Mouse (Mus musculus) forebrain, embryonic 12.5 days (tissue): ENCODE results near the gene Gm12253. TPM values are rescaled to one million over a fixed set of nuclear protein-coding genes. Genes with fewer than 3 reads are reported as not detected.
A peak's percentile ranks its signal among the peaks of the same experiment; 100 is the strongest.

Source experiments
- ATAC-seq: fragments of 200-750 bp; cut with Nextera tagmentation; 2 replicates; pipeline ENCODE4 v1.8.0; 2017; ENCODE audit warnings: moderate TSS enrichment; ENCODE audit not compliant: low FRiP score
- H3K27ac ChIP-seq: fragments of 300-500 bp; sonication (generic); 2 replicates; pipeline ENCODE4 v1.5.1; 2016; ENCODE audit warnings: mild to moderate bottlenecking
- H3K27me3 ChIP-seq: fragments of 300-500 bp; sonication (generic); 2 replicates; pipeline ENCODE4 v1.6.1; 2016; ENCODE audit warnings: mild to moderate bottlenecking
- H3K36me3 ChIP-seq: fragments of 300-500 bp; sonication (generic); replicated peaks from 2 replicates; pipeline ENCODE4 v1.6.1; 2016; ENCODE audit warnings: mild to moderate bottlenecking
- H3K4me1 ChIP-seq: fragments of 300-500 bp; sonication (generic); 2 replicates; pipeline ENCODE4 v1.6.1; 2016
- H3K4me2 ChIP-seq: fragments of 300-500 bp; sonication (generic); 2 replicates; pipeline ENCODE4 v1.6.1; 2016; ENCODE audit warnings: mild to moderate bottlenecking, moderate library complexity
- H3K4me3 ChIP-seq: fragments of 300-500 bp; sonication (generic); replicated peaks from 2 replicates; pipeline ENCODE4 v1.5.1; 2016; ENCODE audit warnings: mild to moderate bottlenecking
- H3K9ac ChIP-seq: fragments of 300-500 bp; sonication (generic); 2 replicates; pipeline ENCODE4 v1.6.1; 2016; ENCODE audit warnings: mild to moderate bottlenecking
- H3K9me3 ChIP-seq: fragments of 300-500 bp; sonication (generic); 2 replicates; pipeline ENCODE4 v1.6.1; 2016
- WGBS: fragments of 180-500 bp; shearing (Covaris S2); methylation state at CpG from one replicate; pipeline ENCODE4 v1.1.7; 2016; 5-methylcytosine and 5-hydroxymethylcytosine counted together
- polyA plus RNA-seq: library from polyadenylated mRNA; unstranded; fragments of >200 nt; fragmentation: Nextera tagmentation; extraction: Ambion mirVana; gene quantifications from 2 replicates; pipeline ENCODE4 v1.2.1, GENCODE M21; 2016

Gene Gm12253
- polyA plus RNA-seq = not detected in 2 replicates

DNA sequence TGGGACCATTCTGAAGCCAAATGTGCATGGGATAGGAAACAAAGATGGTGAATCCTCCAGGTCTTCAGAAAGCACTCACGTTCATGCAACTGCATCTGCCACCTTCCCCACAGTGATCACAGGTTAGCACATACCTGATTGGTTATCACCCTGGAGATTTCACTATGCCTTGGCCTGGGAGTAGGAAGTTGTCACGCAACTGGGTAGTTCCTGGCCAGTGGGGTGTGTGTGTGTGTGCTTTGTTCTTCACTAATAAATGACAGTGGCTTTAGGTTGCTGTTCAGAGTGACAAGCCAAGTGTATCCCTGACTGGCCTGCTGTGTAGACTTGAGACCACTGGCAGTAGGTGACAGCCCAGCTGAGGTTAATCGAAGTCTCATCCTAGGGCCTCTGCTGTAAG, at the start of gene Gm12253:
Gm12253 (plus strand) TSS at position 301 of the 400 bp plus-strand sequence.
- 89% methylated on average over 3 of the region's 3 CpGs for WGBS
- no peak within 1 kb of the TSS for H3K4me3 ChIP-seq
- no peaks in the 10 kb centered on the region for H3K9me3 ChIP-seq
- ATAC-seq = no peak
- H3K4me2 ChIP-seq = no peak within 1 kb of the TSS
- no peaks in the 10 kb centered on the region for H3K4me1 ChIP-seq
- H3K27me3 ChIP-seq = no peaks in the 10 kb centered on the region
- H3K9ac ChIP-seq = no peak within 1 kb of the TSS
- no peak within 1 kb of the TSS for H3K27ac ChIP-seq
- no peaks in the 10 kb centered on the region for H3K36me3 ChIP-seq

DNA sequence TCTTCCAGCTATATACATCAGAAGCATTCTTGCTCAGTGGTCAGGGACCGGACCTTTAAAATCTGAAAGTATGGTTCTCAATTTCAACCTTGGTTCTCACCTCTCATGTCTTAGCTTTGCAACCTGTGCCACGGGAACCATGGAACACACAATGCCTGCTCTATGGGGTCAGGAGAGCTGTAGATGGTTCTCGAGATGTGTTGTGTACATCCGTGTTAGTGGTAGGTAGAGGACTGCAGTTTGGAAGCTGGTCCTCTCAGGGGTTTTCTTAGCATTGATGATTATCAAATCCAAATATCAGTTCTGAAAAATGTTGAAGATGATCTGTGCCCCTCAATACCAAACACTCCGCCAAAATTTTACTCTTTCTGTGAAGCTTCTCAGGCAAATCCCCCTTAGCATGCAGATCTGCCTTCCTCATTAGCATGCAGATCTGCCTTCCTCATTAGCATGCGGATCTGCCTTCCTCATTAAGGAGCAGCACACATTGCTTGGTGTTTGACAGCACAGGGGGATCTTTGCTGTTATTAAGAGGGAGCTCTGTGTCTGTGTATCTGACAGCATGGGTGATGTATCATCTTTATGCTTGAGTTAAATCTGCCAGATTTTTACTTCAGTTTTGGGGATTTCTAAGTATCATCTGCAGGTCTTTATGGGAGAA, 32.2 kb upstream of the Gm12253 start:
- no peaks in the 10 kb centered on the region for H3K27me3 ChIP-seq
- H3K36me3 ChIP-seq = no peaks in the 10 kb centered on the region
- whole genome bisulfite sequencing = 37% methylated on average over 6 of the region's 6 CpGs
- H3K4me1 ChIP-seq = peaks cover 24% of the 10 kb centered on the region
- H3K4me3 ChIP-seq = no peak overlapping the region
- H3K9ac ChIP-seq = no peak overlapping the region
- H3K9me3 ChIP-seq = no peaks in the 10 kb centered on the region
- H3K27ac ChIP-seq = peak overlapping the region; percentile 62; the same call in 1 of the 2 replicates
- ATAC-seq = peak; percentile 91
- no peak overlapping the region for H3K4me2 ChIP-seq

DNA sequence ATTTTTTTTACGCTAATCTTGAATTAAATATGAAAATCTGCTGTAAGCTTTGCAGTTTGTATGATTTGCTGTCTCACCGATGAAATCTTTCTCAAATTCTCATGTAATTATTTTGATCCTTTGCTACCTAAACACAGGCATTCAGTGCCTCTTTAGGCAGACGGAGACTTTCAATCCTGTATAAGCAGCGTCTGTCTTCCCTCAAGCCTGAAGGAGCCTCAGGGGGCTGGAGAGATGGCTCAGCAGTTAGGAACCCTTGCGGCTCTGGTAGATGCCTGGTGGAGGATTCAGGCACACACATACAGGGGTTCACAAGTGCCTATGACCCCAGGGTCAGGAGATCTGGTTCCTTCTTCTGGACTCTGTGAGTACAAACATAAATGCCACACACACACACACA, 31.7 kb upstream of the Gm12253 start:
- Histone ChIP-seq H3K4me1 (peaks cover 24% of the 10 kb centered on the region), H3K4me2 (no peak overlapping the region), H3K27ac (peak overlapping the region; percentile 62), H3K27me3 (no peaks in the 10 kb centered on the region), H3K9me3 (no peaks in the 10 kb centered on the region), H3K36me3 (no peaks in the 10 kb centered on the region), H3K9ac (no peak overlapping the region), H3K4me3 (no peak overlapping the region)
- WGBS = 38% methylated on average over 5 of the region's 5 CpGs
- peak; percentile 69; the same call in 1 of the 2 replicates for ATAC-seq

DNA sequence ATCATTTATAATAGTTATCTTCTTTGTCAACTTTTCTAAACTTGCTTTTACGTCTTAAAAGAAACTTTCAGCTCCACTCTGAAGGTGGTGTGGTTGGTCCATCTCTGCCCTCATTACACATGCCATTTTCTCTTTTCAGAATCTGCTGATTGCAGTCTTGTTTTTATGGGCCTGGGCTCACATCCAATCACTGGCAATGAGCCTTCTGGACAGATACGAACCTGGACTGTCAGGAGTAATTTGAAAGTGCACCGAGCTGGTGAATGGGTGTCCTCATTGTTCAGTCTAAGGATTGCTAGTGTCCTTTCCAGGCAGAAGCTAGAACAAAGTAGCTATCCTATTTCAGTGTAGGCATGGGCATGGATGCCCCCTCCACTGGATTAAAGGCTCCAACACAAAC, 24.3 kb upstream of the Gm12253 start:
- no peak overlapping the region for H3K9ac ChIP-seq
- no peaks in the 10 kb centered on the region for H3K27me3 ChIP-seq
- WGBS = 76% methylated on average over 3 of the region's 3 CpGs
- no peak overlapping the region for H3K4me3 ChIP-seq
- H3K4me2 ChIP-seq = no peak overlapping the region
- no peak overlapping the region for H3K27ac ChIP-seq
- no peaks in the 10 kb centered on the region for H3K36me3 ChIP-seq
- H3K4me1 ChIP-seq = no peaks in the 10 kb centered on the region
- no peak for ATAC-seq
- no peaks in the 10 kb centered on the region for H3K9me3 ChIP-seq

DNA sequence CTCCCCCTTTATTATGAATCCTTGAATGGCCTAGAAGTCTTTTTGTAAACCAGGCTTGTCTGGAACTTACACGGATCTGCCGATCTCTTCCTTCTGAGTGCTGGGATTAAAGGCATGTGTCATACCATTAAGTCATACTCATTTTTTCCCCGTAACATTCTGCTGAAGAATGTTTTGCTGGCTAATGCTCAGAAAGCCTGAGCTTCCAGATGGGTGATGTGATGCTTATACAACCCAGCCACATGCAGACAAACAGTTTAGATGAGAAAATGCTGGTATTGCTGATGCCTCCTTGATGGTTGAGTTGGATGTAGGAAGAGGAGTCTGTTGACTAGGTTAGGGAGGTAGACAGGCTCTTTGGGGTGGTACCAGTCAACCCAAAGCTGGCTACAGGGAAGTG, 14.0 kb upstream of the Gm12253 start:
- Histone ChIP-seq H3K4me1 (no peaks in the 10 kb centered on the region), H3K27me3 (no peaks in the 10 kb centered on the region), H3K9ac (no peak overlapping the region), H3K4me3 (no peak overlapping the region), H3K9me3 (no peaks in the 10 kb centered on the region), H3K27ac (no peak overlapping the region), H3K4me2 (no peak overlapping the region), H3K36me3 (no peaks in the 10 kb centered on the region)
- no peak for ATAC-seq
- 80% methylated on average over 3 of the region's 3 CpGs for WGBS

- 77% methylated on average over 1 of the region's 1 CpGs for WGBS
- no peak within 1 kb of the TSS for H3K9ac ChIP-seq
- no peak for ATAC-seq
- H3K9me3 ChIP-seq = no peaks in the 10 kb centered on the region
- H3K4me3 ChIP-seq = no peak within 1 kb of the TSS
- H3K27me3 ChIP-seq = no peaks in the 10 kb centered on the region
- H3K4me1 ChIP-seq = no peaks in the 10 kb centered on the region
- H3K27ac ChIP-seq = no peak within 1 kb of the TSS
- no peaks in the 10 kb centered on the region for H3K36me3 ChIP-seq
- H3K4me2 ChIP-seq = no peak within 1 kb of the TSS
Measured at GRCm38 (mm10) chr11:58420815-58421214, 11.5 kb upstream of the Gm12253 start, which contains the start of gene 1810065E05Rik. Gene 1810065E05Rik (plus strand): TSS chr11:58421111.

DNA sequence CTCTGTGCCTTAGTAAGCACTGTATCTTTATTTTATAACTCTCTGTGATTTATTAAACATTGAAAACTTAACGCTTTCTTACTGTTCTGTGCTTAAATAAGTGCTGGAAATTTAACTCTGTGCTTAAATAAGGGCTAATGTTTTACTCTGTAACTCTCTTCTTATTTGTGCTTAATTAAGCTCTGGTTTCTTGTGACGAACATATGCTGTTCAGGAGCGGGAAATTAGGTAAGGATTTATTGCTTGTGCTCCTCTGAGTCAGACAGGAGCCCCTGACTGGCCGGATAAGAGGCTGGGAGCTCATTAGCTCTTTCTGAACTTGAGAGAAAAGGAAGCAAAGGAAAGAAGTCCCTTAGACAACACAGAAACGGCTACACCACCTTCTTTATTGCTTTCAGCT, 5.5 kb downstream of the Gm12253 start:
- Histone ChIP-seq H3K27ac (no peak overlapping the region), H3K9me3 (no peaks in the 10 kb centered on the region), H3K9ac (no peak overlapping the region), H3K27me3 (no peaks in the 10 kb centered on the region), H3K4me3 (no peak overlapping the region), H3K4me2 (no peak overlapping the region), H3K36me3 (no peaks in the 10 kb centered on the region), H3K4me1 (no peaks in the 10 kb centered on the region)
- 38% methylated on average over 5 of the region's 5 CpGs for WGBS
- ATAC-seq = no peak

- H3K9me3 ChIP-seq = no peaks in the 10 kb centered on the region
- H3K36me3 ChIP-seq = no peaks in the 10 kb centered on the region
- WGBS = 96% methylated on average over 9 of the region's 9 CpGs
- no peak within 1 kb of the TSS for H3K27ac ChIP-seq
- no peak within 1 kb of the TSS for H3K4me3 ChIP-seq
- H3K9ac ChIP-seq = no peak within 1 kb of the TSS
- no peak within 1 kb of the TSS for H3K4me2 ChIP-seq
- no peaks in the 10 kb centered on the region; the same call in 1 of the 2 replicates for H3K27me3 ChIP-seq
- no peak for ATAC-seq
- H3K4me1 ChIP-seq = no peaks in the 10 kb centered on the region
Measured at GRCm38 (mm10) chr11:58452759-58453158, 20.4 kb downstream of the Gm12253 start, which contains the start of gene Lypd9. Gene Lypd9 (minus strand): TSS chr11:58452923.

- WGBS = 63% methylated on average over 4 of the region's 4 CpGs
- Histone ChIP-seq H3K27ac (no peak overlapping the region), H3K9me3 (no peaks in the 10 kb centered on the region), H3K4me1 (no peaks in the 10 kb centered on the region), H3K4me2 (no peak overlapping the region), H3K9ac (no peak overlapping the region), H3K4me3 (no peak overlapping the region), H3K27me3 (no peaks in the 10 kb centered on the region; the same call in 1 of the 2 replicates), H3K36me3 (no peaks in the 10 kb centered on the region)
- ATAC-seq = no peak
Measured at GRCm38 (mm10) chr11:58453592-58453991, 21.2 kb downstream of the Gm12253 start.

DNA sequence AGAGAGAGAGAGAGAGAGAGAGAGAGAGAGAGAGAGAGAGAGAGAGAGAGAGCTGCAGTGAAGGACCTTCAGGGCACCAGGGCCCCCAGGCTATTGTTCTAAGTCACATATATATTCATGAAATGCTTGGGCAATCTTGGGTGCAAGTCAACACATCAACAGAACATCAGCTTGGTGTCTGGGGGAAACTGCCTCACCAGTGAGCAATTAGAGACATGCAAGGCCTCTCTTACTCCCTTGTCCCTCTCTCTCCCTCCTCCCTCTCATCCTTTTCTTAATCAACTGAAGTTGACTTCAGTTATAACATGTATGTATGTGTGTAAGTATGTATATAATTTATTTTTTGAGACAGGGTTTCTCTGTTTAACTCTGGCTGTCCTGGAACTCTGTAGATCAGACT, 29.8 kb downstream of the Gm12253 start, which contains the start of gene Olfr30:
Olfr30 (minus strand) TSS at position 101 of the 400 bp plus-strand sequence.
- no peak within 1 kb of the TSS for H3K9ac ChIP-seq
- no peak for ATAC-seq
- H3K27ac ChIP-seq = no peak within 1 kb of the TSS
- H3K4me2 ChIP-seq = no peak within 1 kb of the TSS
- no peak within 1 kb of the TSS for H3K4me3 ChIP-seq
- no peaks in the 10 kb centered on the region for H3K4me1 ChIP-seq
- H3K9me3 ChIP-seq = no peaks in the 10 kb centered on the region
- H3K36me3 ChIP-seq = no peaks in the 10 kb centered on the region
- H3K27me3 ChIP-seq = no peaks in the 10 kb centered on the region

Other genes starting within 250 kb of the Gm12253 start
- 1.6 and 1.9 TPM in 2 replicates for gene Igtp, start 233.0 kb upstream of the Gm12253 start, polyA plus RNA-seq
- 0.51 and 0.63 TPM in 2 replicates for gene Irgm2, start 232.9 kb upstream of the Gm12253 start, polyA plus RNA-seq
- gene 4930438A08Rik, start 157.8 kb upstream of the Gm12253 start, polyA plus RNA-seq = not detected in 2 replicates
- gene Zfp692, start 125.5 kb upstream of the Gm12253 start, polyA plus RNA-seq = 29.3 and 30.1 TPM in 2 replicates
- gene Zfp672, start 102.2 kb upstream of the Gm12253 start, polyA plus RNA-seq = 37.7 and 40.4 TPM in 2 replicates
- 45.2 and 51.0 TPM in 2 replicates for gene Sh3bp5l, start 101.8 kb upstream of the Gm12253 start, polyA plus RNA-seq
- not detected in 2 replicates for gene Lypd8, start 53.5 kb upstream of the Gm12253 start, polyA plus RNA-seq
- not detected in 2 replicates for gene 1810065E05Rik, start 11.4 kb upstream of the Gm12253 start, polyA plus RNA-seq
- gene Lypd9, start 20.4 kb downstream of the Gm12253 start, polyA plus RNA-seq = not detected in 2 replicates
- gene Olfr30, start 29.7 kb downstream of the Gm12253 start, polyA plus RNA-seq = not detected in 2 replicates
- not detected in 2 replicates for gene Olfr332, start 60.0 kb downstream of the Gm12253 start, polyA plus RNA-seq
- gene Olfr331, start 70.0 kb downstream of the Gm12253 start, polyA plus RNA-seq = not detected in 2 replicates
- gene Olfr330, start 102.3 kb downstream of the Gm12253 start, polyA plus RNA-seq = not detected in 2 replicates
- gene Olfr329-ps, start 113.9 kb downstream of the Gm12253 start, polyA plus RNA-seq = not detected in 2 replicates
- gene Olfr328, start 123.1 kb downstream of the Gm12253 start, polyA plus RNA-seq = 0.06 TPM in 1 of 2 replicates, not detected in the other
- gene Olfr224, start 138.0 kb downstream of the Gm12253 start, polyA plus RNA-seq = not detected in 2 replicates
- not detected in 2 replicates for gene Olfr325, start 145.2 kb downstream of the Gm12253 start, polyA plus RNA-seq
- not detected in 2 replicates for gene Olfr324, start 162.6 kb downstream of the Gm12253 start, polyA plus RNA-seq
- not detected in 2 replicates for gene 2210407C18Rik, start 183.5 kb downstream of the Gm12253 start, polyA plus RNA-seq
- not detected in 2 replicates for gene Olfr323, start 197.9 kb downstream of the Gm12253 start, polyA plus RNA-seq
- 0.36 and 0.49 TPM in 2 replicates for gene Trim58, start 207.9 kb downstream of the Gm12253 start, polyA plus RNA-seq
- not detected in 2 replicates for gene Olfr322, start 226.2 kb downstream of the Gm12253 start, polyA plus RNA-seq
- gene Olfr320, start 248.5 kb downstream of the Gm12253 start, polyA plus RNA-seq = not detected in 2 replicates